Mouse (Mus musculus): ENCODE measurements around the gene Synrg. TPM values are rescaled to one million over a fixed set of nuclear protein-coding genes. Genes with fewer than 3 reads are reported as not detected.

Synrg gene
- polyA plus RNA-seq, 1 experiment from 2014 or later = 3.5 TPM

DNA sequence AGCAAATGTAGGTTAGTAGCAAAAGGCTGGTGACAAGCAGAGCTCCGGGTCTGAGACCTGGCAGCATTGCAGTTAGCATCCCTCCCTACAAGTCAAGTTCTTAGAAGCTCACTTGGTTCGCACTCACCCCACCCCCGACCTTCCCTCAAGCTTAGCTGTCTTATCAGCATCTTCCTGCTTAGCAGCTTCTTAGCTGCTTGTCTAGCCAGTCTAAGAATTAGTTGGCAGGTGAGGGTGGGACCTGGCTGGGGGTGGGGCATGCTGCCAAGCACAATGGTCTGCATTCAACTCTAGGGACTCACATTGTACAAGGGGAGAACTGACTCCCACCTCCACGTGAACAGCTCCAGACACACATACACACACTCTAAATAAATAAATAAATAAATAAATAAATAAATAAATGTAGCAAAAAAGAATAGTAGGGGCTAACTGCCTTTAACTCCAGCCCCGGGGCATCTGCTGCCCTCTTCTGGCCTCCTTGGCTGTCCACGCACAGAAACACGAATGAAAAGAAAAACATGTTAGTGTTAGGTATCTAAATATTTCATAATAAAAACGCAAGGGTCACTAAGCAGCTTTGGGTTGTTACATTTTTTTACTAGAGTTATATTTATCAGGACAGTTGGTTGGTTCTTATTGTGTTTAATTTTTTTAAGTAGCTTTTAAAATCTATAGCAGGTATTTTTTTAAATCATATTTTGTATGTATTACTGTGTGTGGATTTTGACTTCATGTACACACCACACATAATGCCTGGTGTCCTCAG lies 3.4 kb downstream of the Synrg start:
- H3K36me3 ChIP-seq (replicated peaks; ENCODE audit: insufficient read depth, low read length) = peaks cover 12% of the 10 kb centered on the region
- ATAC-seq (no peak), DNase-seq (peak; percentile 15)
- WGBS (ENCODE audit: insufficient replicate concordance) = 51% methylated on average over 8 of the region's 8 CpGs
- H3K4me2 ChIP-seq (ENCODE audit: low read depth, low read length) = no peak overlapping the region
- no peaks in the 10 kb centered on the region for H3K27me3 ChIP-seq (ENCODE audit: insufficient read depth, low read length)
- H3K4me1 ChIP-seq (ENCODE audit: insufficient read depth) = peaks cover 17% of the 10 kb centered on the region
- H3K9me3 ChIP-seq (ENCODE audit: low read length) = no peaks in the 10 kb centered on the region
- no peak overlapping the region for H3K4me3 ChIP-seq (ENCODE audit: low read depth, low read length)
- peak; percentile 29 for TF ChIP-seq CTCF (IDR thresholded peaks at IDR 0.05; ENCODE audit: low read depth)
- TF ChIP-seq EP300 (IDR thresholded peaks at IDR 0.05; ENCODE audit: low read depth) = no peak
- no peak overlapping the region for H3K9ac ChIP-seq (replicated peaks)
- H3K27ac ChIP-seq (ENCODE audit: low read depth) = no peak overlapping the region

DNA sequence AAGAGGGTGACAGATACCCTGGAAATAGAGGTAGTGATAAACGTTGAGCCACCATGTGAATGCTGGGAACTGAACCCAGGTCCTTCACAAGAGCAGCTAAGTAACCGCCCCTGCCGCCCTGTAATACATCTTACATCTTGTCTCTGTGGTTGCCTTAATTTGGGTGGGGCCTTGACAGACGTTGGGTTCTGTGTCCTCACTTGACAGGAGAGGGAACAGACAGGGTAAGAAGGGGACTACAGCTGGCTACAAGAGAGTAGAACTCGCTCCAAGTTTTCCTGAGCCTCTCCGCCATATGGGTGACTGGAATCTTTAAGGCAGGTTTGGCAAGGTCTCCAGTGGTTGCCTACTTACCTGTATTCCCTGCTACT lies 4.0 kb downstream of the Synrg start:
- ATAC-seq (no peak), DNase-seq (no peak)
- WGBS (ENCODE audit: insufficient replicate concordance) = 64% methylated on average over 6 of the region's 6 CpGs
- Histone ChIP-seq H3K27ac (ENCODE audit: low read depth) (no peak overlapping the region), H3K4me3 (ENCODE audit: low read depth, low read length) (no peak overlapping the region), H3K9me3 (ENCODE audit: low read length) (no peaks in the 10 kb centered on the region), H3K4me2 (ENCODE audit: low read depth, low read length) (no peak overlapping the region), H3K27me3 (ENCODE audit: insufficient read depth, low read length) (no peaks in the 10 kb centered on the region), H3K36me3 (replicated peaks; ENCODE audit: insufficient read depth, low read length) (peaks cover 8% of the 10 kb centered on the region), H3K4me1 (ENCODE audit: insufficient read depth) (peaks cover 17% of the 10 kb centered on the region), H3K9ac (replicated peaks) (no peak overlapping the region)
- no peak for TF ChIP-seq EP300 (IDR thresholded peaks at IDR 0.05; ENCODE audit: low read depth)
- TF ChIP-seq CTCF (IDR thresholded peaks at IDR 0.05; ENCODE audit: low read depth) = no peak

DNA sequence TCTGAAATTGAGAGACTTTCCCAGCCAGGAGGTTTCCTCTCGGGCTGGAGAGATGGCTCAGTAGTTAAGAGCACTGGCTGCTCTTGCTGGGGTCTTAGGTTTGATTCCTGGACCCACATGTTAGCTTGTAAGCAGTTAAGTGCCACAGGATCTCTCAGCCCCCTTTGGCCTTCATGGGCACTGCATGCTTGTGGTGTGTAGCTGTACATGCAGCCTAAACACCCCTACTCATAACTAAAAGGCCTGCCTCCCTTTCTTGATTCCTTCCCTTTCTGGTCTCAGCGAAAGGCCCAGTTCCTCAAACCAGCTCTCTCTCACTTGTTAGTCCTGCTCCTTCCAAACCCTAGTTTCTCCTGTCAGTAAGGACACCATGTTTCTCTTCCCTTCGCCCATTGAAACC lies 4.8 kb downstream of the Synrg start:
- H3K4me1 ChIP-seq (ENCODE audit: insufficient read depth) = peaks cover 12% of the 10 kb centered on the region
- no peak for DNase-seq

DNA sequence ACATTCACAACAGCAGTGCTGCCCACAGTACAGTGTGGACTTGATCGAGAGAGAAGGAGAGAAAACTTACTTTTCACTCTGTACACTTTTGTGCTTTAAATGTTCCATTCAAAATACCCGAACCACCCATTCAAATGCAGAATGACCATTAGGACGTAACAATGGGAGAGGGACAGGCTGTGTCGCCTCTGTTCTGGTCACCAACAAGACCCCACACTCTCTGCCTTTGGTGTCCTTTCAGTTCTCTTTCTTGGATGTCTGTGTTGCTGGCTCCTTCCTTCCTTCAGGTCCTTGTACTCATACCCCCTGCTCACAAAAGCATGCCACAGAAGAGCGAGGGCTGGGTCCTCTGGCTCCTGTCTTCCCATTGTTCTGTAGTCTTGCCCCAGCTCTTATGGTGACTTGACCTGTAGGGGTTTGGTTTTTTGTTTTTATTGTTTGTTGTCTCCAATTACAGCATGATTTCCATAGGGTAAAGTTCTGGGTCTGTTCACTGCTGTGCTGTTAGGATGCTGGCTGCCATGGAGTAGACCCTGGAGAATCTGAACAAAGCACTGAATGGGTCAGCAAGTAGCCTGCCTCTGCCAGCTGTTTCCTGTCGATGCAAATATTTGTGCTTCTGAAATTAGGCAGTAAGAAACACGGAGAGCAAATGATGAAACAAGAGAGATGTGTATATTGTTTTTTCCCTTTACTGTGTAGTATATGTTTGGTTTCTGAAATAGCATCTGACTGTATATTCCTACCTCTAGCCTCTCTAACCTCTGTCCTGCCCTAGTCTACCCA lies 10.5 kb downstream of the Synrg start:
- Histone ChIP-seq H3K4me3 (ENCODE audit: low read depth, low read length) (no peak overlapping the region), H3K9ac (replicated peaks) (no peak overlapping the region), H3K4me1 (ENCODE audit: insufficient read depth) (0 out of 2 replicates have a peak, but pooled peaks cover 4% of the 10 kb centered on the region), H3K4me2 (ENCODE audit: low read depth, low read length) (no peak overlapping the region), H3K27ac (ENCODE audit: low read depth) (no peak overlapping the region), H3K9me3 (ENCODE audit: low read length) (no peaks in the 10 kb centered on the region), H3K27me3 (ENCODE audit: insufficient read depth, low read length) (no peaks in the 10 kb centered on the region), H3K36me3 (replicated peaks; ENCODE audit: insufficient read depth, low read length) (peaks cover 43% of the 10 kb centered on the region)
- 68% methylated on average over 7 of the region's 7 CpGs for WGBS (ENCODE audit: insufficient replicate concordance)
- DNase-seq (no peak), ATAC-seq (no peak)
- TF ChIP-seq EP300 (IDR thresholded peaks at IDR 0.05; ENCODE audit: low read depth) (no peak), CTCF (IDR thresholded peaks at IDR 0.05; ENCODE audit: low read depth) (no peak)

More for the DNA sequence above, 4.8 kb downstream of the Synrg start:
- WGBS (ENCODE audit: insufficient replicate concordance) = 79% methylated on average over 3 of the region's 3 CpGs
- ATAC-seq = no peak
- H3K9ac ChIP-seq (replicated peaks) = no peak overlapping the region
- no peaks in the 10 kb centered on the region for H3K27me3 ChIP-seq (ENCODE audit: insufficient read depth, low read length)
- H3K27ac ChIP-seq (ENCODE audit: low read depth) = no peak overlapping the region
- no peaks in the 10 kb centered on the region for H3K9me3 ChIP-seq (ENCODE audit: low read length)
- H3K4me3 ChIP-seq (ENCODE audit: low read depth, low read length) = no peak overlapping the region
- TF ChIP-seq EP300 (IDR thresholded peaks at IDR 0.05; ENCODE audit: low read depth) = no peak
- TF ChIP-seq CTCF (IDR thresholded peaks at IDR 0.05; ENCODE audit: low read depth) = 0 out of 2 replicates have a peak, but pooled peaks have one; percentile 15
- peaks cover 6% of the 10 kb centered on the region for H3K36me3 ChIP-seq (replicated peaks; ENCODE audit: insufficient read depth, low read length)
- H3K4me2 ChIP-seq (ENCODE audit: low read depth, low read length) = no peak overlapping the region

GRCm38 (mm10) chr11:83975488-83975887 lies 11.3 kb downstream of the Synrg start:
- H3K4me1 ChIP-seq (ENCODE audit: insufficient read depth) = 0 out of 2 replicates have a peak, but pooled peaks cover 4% of the 10 kb centered on the region
- H3K9ac ChIP-seq (replicated peaks) = no peak overlapping the region
- no peaks in the 10 kb centered on the region for H3K9me3 ChIP-seq (ENCODE audit: low read length)
- DNase-seq = no peak
- no peak for TF ChIP-seq CTCF (IDR thresholded peaks at IDR 0.05; ENCODE audit: low read depth)
- TF ChIP-seq EP300 (IDR thresholded peaks at IDR 0.05; ENCODE audit: low read depth) = peak; percentile 67; the same call in 1 of the 2 replicates
- no peaks in the 10 kb centered on the region for H3K27me3 ChIP-seq (ENCODE audit: insufficient read depth, low read length)
- 59% methylated on average over 1 of the region's 1 CpGs for WGBS (ENCODE audit: insufficient replicate concordance)
- H3K4me3 ChIP-seq (ENCODE audit: low read depth, low read length) = no peak overlapping the region
- 0 out of 2 replicates have a peak overlapping the region, but pooled peaks have one; percentile 22 for H3K4me2 ChIP-seq (ENCODE audit: low read depth, low read length)
- no peak for ATAC-seq
- peaks cover 49% of the 10 kb centered on the region for H3K36me3 ChIP-seq (replicated peaks; ENCODE audit: insufficient read depth, low read length)
- H3K27ac ChIP-seq (ENCODE audit: low read depth) = no peak overlapping the region

Measured in liver, postnatal 0 days (tissue).